Mouse (Mus musculus) hindbrain, embryonic 16.5 days (tissue): ENCODE measurements around the gene Cgnl1. TPM values are rescaled to one million over a fixed set of nuclear protein-coding genes. Genes with fewer than 3 reads are reported as not detected.
A peak's percentile ranks its signal among the peaks of the same experiment; 100 is the strongest.

Experiments
- ATAC-seq: fragments of 200-750 bp; cut with Nextera tagmentation; 2 replicates; pipeline ENCODE4 v1.8.0; 2017; ENCODE audit warnings: moderate TSS enrichment, moderate library complexity
- H3K27ac ChIP-seq: fragments of 300-500 bp; sonication (generic); 2 replicates; pipeline ENCODE4 v1.5.1; 2014; ENCODE audit warnings: low read depth, mild to moderate bottlenecking, control low read depth, low read length, moderate library complexity
- H3K27me3 ChIP-seq: fragments of 300-500 bp; sonication (generic); replicated peaks from 2 replicates; pipeline ENCODE4 v1.6.1; 2014; ENCODE audit warnings: low read length; ENCODE audit not compliant: control insufficient read depth, insufficient read depth
- H3K36me3 ChIP-seq: fragments of 300-500 bp; sonication (generic); 2 replicates; pipeline ENCODE4 v1.6.1; 2014; ENCODE audit warnings: mild to moderate bottlenecking, low read length, moderate library complexity, mixed read lengths; ENCODE audit not compliant: control insufficient read depth, insufficient read depth
- H3K4me1 ChIP-seq: fragments of 300-500 bp; sonication (generic); 2 replicates; pipeline ENCODE4 v1.6.1; 2014; ENCODE audit warnings: low read depth, low read length; ENCODE audit not compliant: control insufficient read depth, insufficient read depth
- H3K4me2 ChIP-seq: fragments of 300-500 bp; sonication (generic); 2 replicates; pipeline ENCODE4 v1.6.1; 2014; ENCODE audit warnings: mild to moderate bottlenecking, low read length, control low read depth, moderate library complexity
- H3K4me3 ChIP-seq: fragments of 300-500 bp; sonication (generic); 2 replicates; pipeline ENCODE4 v1.5.1; 2014; ENCODE audit warnings: mild to moderate bottlenecking, low read length, control low read depth, moderate library complexity
- H3K9ac ChIP-seq: fragments of 300-500 bp; sonication (generic); 2 replicates; pipeline ENCODE4 v1.6.1; 2014; ENCODE audit warnings: low read depth, mild to moderate bottlenecking, control low read depth, low read length, moderate library complexity
- H3K9me3 ChIP-seq: fragments of 300-500 bp; sonication (generic); 2 replicates; pipeline ENCODE4 v1.6.1; 2014; ENCODE audit warnings: mild to moderate bottlenecking, low read length, moderate library complexity; ENCODE audit not compliant: control insufficient read depth
- WGBS: fragments of 180-500 bp; shearing (Covaris S2); extraction: QIAGEN DNeasy Blood & Tissue Kit; methylation state at CpG from one replicate; pipeline ENCODE4 v1.1.7; 2014; 5-methylcytosine and 5-hydroxymethylcytosine counted together
- polyA plus RNA-seq: library from polyadenylated mRNA; unstranded; fragments of >200 nt; fragmentation: Nextera tagmentation; extraction: Ambion mirVana; gene quantifications from 2 replicates; pipeline ENCODE4 v1.2.1, GENCODE M21; 2015

The Cgnl1 gene
- polyA plus RNA-seq, 1 experiment from 2014 or later: 7.0 TPM

- no peak overlapping the region for H3K9ac ChIP-seq
- H3K27ac ChIP-seq: no peak overlapping the region
- 85% methylated on average over 13 of the region's 13 CpGs for WGBS
- no peak overlapping the region for H3K4me2 ChIP-seq
- H3K4me1 ChIP-seq: no peaks in the 10 kb centered on the region
- no peak for ATAC-seq
- no peak overlapping the region for H3K4me3 ChIP-seq
- no peaks in the 10 kb centered on the region for H3K27me3 ChIP-seq
- H3K9me3 ChIP-seq: no peaks in the 10 kb centered on the region
- H3K36me3 ChIP-seq: no peaks in the 10 kb centered on the region
Observed at GRCm38 (mm10) chr9:71606296-71607057, 164.9 kb downstream of the Cgnl1 start.

- Histone ChIP-seq H3K4me1 (no peaks in the 10 kb centered on the region), H3K27ac (no peak overlapping the region), H3K27me3 (no peaks in the 10 kb centered on the region), H3K36me3 (no peaks in the 10 kb centered on the region), H3K4me2 (no peak overlapping the region), H3K9me3 (no peaks in the 10 kb centered on the region), H3K9ac (no peak overlapping the region), H3K4me3 (no peak overlapping the region)
- ATAC-seq: no peak
- 36% methylated on average over 6 of the region's 6 CpGs for WGBS
Observed at GRCm38 (mm10) chr9:71604914-71605635, 166.3 kb downstream of the Cgnl1 start.

- no peaks in the 10 kb centered on the region for H3K4me1 ChIP-seq
- H3K9ac ChIP-seq: no peak overlapping the region
- H3K36me3 ChIP-seq: no peaks in the 10 kb centered on the region
- H3K9me3 ChIP-seq: no peaks in the 10 kb centered on the region
- no peaks in the 10 kb centered on the region for H3K27me3 ChIP-seq
- no peak for ATAC-seq
- H3K4me3 ChIP-seq: no peak overlapping the region
- WGBS: 80% methylated on average over 7 of the region's 7 CpGs
- no peak overlapping the region for H3K27ac ChIP-seq
- no peak overlapping the region for H3K4me2 ChIP-seq
Observed at GRCm38 (mm10) chr9:71599861-71600260, 171.5 kb downstream of the Cgnl1 start.

GRCm38 (mm10) chr9:71596888-71597287, 174.5 kb downstream of the Cgnl1 start:
- no peak overlapping the region for H3K27ac ChIP-seq
- H3K4me1 ChIP-seq: peaks cover 4% of the 10 kb centered on the region; the same call in 1 of the 2 replicates
- H3K9ac ChIP-seq: no peak overlapping the region
- ATAC-seq: no peak
- H3K4me2 ChIP-seq: no peak overlapping the region
- no peak overlapping the region for H3K4me3 ChIP-seq
- H3K36me3 ChIP-seq: no peaks in the 10 kb centered on the region
- H3K9me3 ChIP-seq: no peaks in the 10 kb centered on the region
- 64% methylated on average over 6 of the region's 6 CpGs for WGBS
- H3K27me3 ChIP-seq: no peaks in the 10 kb centered on the region; the same call in 1 of the 2 replicates

- H3K4me3 ChIP-seq: peak overlapping the region; percentile 63
- peaks cover 4% of the 10 kb centered on the region; the same call in 1 of the 2 replicates for H3K4me1 ChIP-seq
- H3K36me3 ChIP-seq: no peaks in the 10 kb centered on the region
- 38% methylated on average over 6 of the region's 6 CpGs for WGBS
- H3K4me2 ChIP-seq: peak overlapping the region; percentile 94
- H3K9ac ChIP-seq: peak overlapping the region; percentile 75
- no peak overlapping the region for H3K27ac ChIP-seq
- no peaks in the 10 kb centered on the region for H3K9me3 ChIP-seq
- no peak for ATAC-seq
- H3K27me3 ChIP-seq: no peaks in the 10 kb centered on the region; the same call in 1 of the 2 replicates
Observed at GRCm38 (mm10) chr9:71592577-71593285, 178.7 kb downstream of the Cgnl1 start.

GRCm38 (mm10) chr9:71591938-71592548, 179.4 kb downstream of the Cgnl1 start, which contains the start of gene Myzap:
Myzap (minus strand) TSS chr9:71592360.
- Histone ChIP-seq H3K4me3 (peak within 1 kb of the TSS; percentile 63), H3K4me1 (peaks cover 4% of the 10 kb centered on the region; the same call in 1 of the 2 replicates), H3K4me2 (peak within 1 kb of the TSS; percentile 94), H3K27me3 (no peaks in the 10 kb centered on the region; the same call in 1 of the 2 replicates), H3K9ac (peak within 1 kb of the TSS; percentile 75), H3K36me3 (no peaks in the 10 kb centered on the region), H3K27ac (no peak within 1 kb of the TSS), H3K9me3 (no peaks in the 10 kb centered on the region)
- ATAC-seq: peak; percentile 91
- under 1% methylated on average over 29 of the region's 29 CpGs for WGBS

- 75% methylated on average over 5 of the region's 5 CpGs for WGBS
- ATAC-seq: no peak
- no peaks in the 10 kb centered on the region; the same call in 1 of the 2 replicates for H3K27me3 ChIP-seq
Observed at GRCm38 (mm10) chr9:71591106-71591505, 180.3 kb downstream of the Cgnl1 start.

GRCm38 (mm10) chr9:71589771-71590170, 181.6 kb downstream of the Cgnl1 start:
- no peak overlapping the region for H3K4me2 ChIP-seq
- H3K9ac ChIP-seq: no peak overlapping the region
- H3K4me3 ChIP-seq: no peak overlapping the region
- no peaks in the 10 kb centered on the region for H3K9me3 ChIP-seq
- no peak overlapping the region for H3K27ac ChIP-seq
- WGBS: 71% methylated on average over 7 of the region's 7 CpGs
- H3K4me1 ChIP-seq: peaks cover 4% of the 10 kb centered on the region; the same call in 1 of the 2 replicates
- ATAC-seq: no peak
- H3K36me3 ChIP-seq: no peaks in the 10 kb centered on the region
- no peaks in the 10 kb centered on the region; the same call in 1 of the 2 replicates for H3K27me3 ChIP-seq

More at GRCm38 (mm10) chr9:71591106-71591505, 180.3 kb downstream of the Cgnl1 start:
- H3K9me3 ChIP-seq: no peaks in the 10 kb centered on the region
- H3K9ac ChIP-seq: no peak overlapping the region
- H3K36me3 ChIP-seq: no peaks in the 10 kb centered on the region
- H3K4me2 ChIP-seq: no peak overlapping the region
- H3K4me3 ChIP-seq: no peak overlapping the region
- no peak overlapping the region for H3K27ac ChIP-seq
- H3K4me1 ChIP-seq: peaks cover 4% of the 10 kb centered on the region; the same call in 1 of the 2 replicates
